Mouse (Mus musculus): ENCODE results near the gene Irs4. TPM values are rescaled to one million over a fixed set of nuclear protein-coding genes. Genes with fewer than 3 reads are reported as not detected.

Irs4 gene
- not detected for total RNA-seq (2021)
- long read RNA-seq, experiment 1: 0 reads
- long read RNA-seq, experiment 2: 0 reads

DNA sequence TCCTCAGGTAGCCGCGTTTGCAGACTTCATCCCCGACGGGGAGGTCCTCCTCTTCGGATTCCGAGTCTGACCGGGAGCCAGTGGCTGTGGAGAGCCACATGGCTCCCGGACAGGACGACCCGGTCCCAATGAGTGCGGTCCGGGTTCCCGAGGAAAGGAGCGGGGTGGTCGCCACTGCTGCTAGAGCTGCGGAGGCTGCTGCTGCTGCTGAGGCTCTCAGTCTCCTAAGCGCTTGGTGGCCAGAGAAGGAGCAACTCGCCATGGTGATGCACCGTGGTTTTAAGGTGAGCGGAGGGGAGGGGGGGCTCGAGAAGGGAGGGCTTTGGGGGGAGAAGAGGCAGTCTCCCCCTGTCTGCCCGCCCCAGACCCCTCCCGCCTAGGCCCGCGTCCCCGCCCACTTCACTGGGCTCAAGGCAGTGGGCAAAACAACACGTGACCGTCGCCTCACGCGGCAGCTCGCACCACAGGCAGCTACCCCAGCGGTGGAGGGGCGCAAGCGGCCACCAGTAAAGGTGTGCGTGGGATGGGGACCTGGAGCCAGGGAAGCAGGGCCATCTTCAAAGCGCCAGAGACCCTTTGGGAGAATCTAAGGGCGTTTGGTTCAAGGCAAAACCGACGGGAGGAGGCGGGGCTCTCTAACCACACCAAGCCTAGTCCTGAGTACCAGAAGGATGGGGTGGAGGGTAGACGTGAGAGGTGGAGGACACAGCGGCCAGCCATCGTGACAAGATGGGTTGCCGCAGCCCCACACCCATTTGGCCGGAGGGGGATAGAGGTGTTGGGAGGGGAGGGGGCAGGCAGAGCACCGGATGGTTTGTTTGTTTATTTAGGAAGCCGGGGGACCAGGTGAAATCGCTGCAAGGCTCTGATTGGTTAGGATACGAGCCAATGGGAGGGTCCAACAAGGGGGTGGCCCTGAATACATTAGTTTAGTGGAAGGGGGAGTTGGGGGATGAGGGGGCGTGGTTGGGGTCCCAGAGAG, at the start of gene Irs4:
TSS of gene Irs4 (minus strand) at position 327 of the 982 bp plus-strand sequence.
- no peak for DNase-seq
- intact Hi-C loops (cut with DNase I; ENCODE audit: low total_unique reads): no loop called here

DNA sequence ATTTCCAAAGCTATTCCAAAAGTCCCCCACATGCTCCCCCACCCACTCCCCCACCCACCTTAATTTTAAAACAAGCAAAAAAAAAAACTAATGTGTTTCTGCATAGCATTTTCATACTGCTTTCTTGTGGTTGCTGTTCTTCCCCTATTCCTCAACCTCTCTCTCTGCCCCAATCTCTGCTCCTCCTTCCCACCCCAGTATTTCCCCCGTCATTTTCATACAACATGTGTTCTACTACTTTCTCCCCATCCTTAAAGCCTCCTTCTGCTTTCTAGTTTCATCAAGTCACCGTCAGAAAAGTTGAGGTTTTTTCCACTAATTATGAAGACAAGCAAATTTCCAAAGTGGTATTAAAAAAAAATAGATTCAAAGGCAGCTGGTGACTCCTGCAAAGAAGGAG, 25.3 kb upstream of the Irs4 start:
- intact Hi-C loops (cut with DNase I; ENCODE audit: low total_unique reads): no loop called here
- DNase-seq: no peak

DNA sequence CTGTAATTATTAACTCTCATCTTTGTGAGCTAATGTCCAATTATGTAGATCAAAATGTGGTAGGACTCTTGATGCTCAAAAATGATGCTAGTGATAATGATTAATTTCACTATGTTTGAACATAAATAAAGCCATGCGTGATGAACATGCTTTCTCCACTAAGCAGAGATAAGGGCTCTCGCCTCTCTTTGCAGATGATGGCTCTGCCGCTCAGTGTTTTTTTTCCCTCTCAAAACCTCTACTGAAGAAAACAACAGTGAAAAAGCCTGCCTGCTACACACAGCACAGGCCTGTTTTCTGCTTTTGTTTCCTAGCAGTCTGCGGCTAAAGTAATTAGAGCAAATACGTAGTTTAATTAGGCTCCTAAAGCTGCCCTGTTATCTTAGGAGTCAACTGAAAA, 4.5 kb upstream of the Irs4 start:
- intact Hi-C loops (cut with DNase I; ENCODE audit: low total_unique reads): no loop called here
- DNase-seq: no peak

DNA sequence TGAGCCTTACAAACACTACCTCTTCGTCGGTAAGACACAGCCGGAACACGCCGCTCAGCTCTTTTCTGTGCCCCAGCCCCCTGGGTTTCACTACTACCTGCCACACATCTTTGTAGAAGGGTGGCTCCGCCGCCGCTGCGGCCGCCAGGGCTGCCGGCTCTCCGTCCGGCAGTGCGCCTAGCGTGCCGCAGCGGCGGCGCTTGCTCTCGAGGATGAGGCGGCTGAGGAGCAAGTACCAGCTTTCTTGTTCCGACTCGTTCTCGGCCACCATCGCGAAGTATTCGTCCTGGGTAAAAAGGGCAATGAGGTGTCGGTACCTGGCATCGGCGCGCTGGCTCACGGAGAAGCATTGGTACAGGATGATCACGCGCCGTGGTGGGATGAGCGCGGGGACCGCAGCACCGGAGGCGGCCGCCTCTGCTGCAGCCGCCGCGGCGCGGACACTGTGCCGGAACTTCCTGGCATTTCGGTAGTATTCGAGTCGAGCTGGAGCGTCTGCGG, 622 bp downstream of the Irs4 start:
- intact Hi-C loops (cut with DNase I; ENCODE audit: low total_unique reads): no loop called here
- no peak for DNase-seq

DNA sequence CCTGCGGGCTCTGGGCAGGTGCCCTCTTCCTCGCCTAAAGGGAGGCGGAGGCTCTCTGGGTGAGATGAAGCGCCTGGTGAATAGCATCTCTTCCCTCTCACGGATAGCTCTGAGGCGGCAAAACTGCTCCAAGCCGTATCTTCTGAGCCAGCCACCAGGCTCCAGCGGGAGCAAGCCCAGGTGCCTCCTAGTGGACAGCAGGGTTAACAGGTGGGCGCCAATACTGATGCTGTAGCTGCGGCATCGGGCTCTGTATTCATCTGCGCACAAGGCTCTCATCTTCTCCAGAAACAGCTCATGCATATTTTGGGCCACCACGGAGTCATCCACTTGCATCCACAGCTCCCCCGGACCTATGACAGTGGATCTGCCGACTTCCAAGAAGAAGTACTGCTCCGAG, 1.1 kb downstream of the Irs4 start:
- no peak for DNase-seq
- intact Hi-C loops (cut with DNase I; ENCODE audit: low total_unique reads): no loop called here

DNA sequence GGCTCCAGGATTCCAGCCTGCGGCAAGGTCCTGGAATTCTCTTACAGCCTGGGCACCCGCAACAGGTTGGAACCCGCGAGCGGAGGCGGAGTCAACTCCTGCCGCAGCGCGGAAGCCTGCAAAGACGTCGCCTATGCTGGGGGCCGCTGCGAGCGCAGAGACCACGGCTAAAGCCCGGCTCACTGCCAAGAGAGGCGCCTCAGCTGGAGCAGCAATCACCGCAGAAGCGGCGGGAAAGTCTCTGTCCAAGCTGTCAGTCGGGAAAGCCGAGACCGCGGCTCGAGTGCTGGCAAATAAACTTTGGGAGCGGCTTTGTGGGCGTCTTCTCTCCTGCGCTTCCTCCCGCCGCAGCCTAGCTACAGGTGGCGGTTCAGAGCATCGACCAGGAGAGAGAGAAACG, 3.3 kb downstream of the Irs4 start:
- peak; percentile 7 for DNase-seq
- intact Hi-C loops (cut with DNase I; ENCODE audit: low total_unique reads): no loop called here

Other genes with a start within 250 kb of the Irs4 start
- 1 to 10 TPM; 3.3 to 4.9 TPM for gene Col4a5, start 249.9 kb downstream of the Irs4 start, total RNA-seq (2021)
- gene Gm15294, start 150.0 kb upstream of the Irs4 start, total RNA-seq (2021): not detected